Mouse (Mus musculus) kidney, adult 2 months (tissue): ENCODE measurements around the gene Ndufb10. TPM values are rescaled to one million over a fixed set of nuclear protein-coding genes. Genes with fewer than 3 reads are reported as not detected.

Experiments
- DNase-seq: peaks from one replicate; pipeline ENCODE4 v3.0.0; 2021
- H3K27ac ChIP-seq: fragments of 200-500 bp; 2 replicates; pipeline ENCODE4 v1.5.1; 2012; ENCODE audit warnings: low read depth, low read length, control low read depth, inconsistent platforms; ENCODE audit not compliant: insufficient read depth
- H3K27me3 ChIP-seq: fragments of 200-500 bp; replicated peaks from 2 replicates; pipeline ENCODE4 v1.6.1; 2012; ENCODE audit warnings: mild to moderate bottlenecking, moderate library complexity, low read length, inconsistent platforms; ENCODE audit not compliant: control insufficient read depth, insufficient read depth
- H3K36me3 ChIP-seq: fragments of 200-500 bp; 2 replicates; pipeline ENCODE4 v1.6.1; 2012; ENCODE audit warnings: mild to moderate bottlenecking, moderate library complexity, low read length, inconsistent platforms; ENCODE audit not compliant: control insufficient read depth, insufficient read depth
- H3K4me1 ChIP-seq: fragments of 200-500 bp; 2 replicates; pipeline ENCODE4 v1.6.1; 2011; ENCODE audit warnings: low read length; ENCODE audit not compliant: control insufficient read depth, insufficient read depth
- H3K4me3 ChIP-seq: fragments of 200-500 bp; 2 replicates; pipeline ENCODE4 v1.5.1; 2011; ENCODE audit warnings: mild to moderate bottlenecking, low read depth, low read length, control low read depth; ENCODE audit not compliant: insufficient read depth
- CTCF ChIP-seq: fragments of 200-500 bp; conservative IDR thresholded peaks from 2 replicates; pipeline ENCODE4 v1.5.1; 2011; ENCODE audit warnings: low read depth, mild to moderate bottlenecking, control low read depth, low read length, moderate library complexity, mixed read lengths; ENCODE audit not compliant: insufficient read depth, insufficient read length
- POLR2A ChIP-seq: fragments of 200-500 bp; IDR thresholded peaks from one replicate; pipeline ENCODE4 v1.6.1; 2011; ENCODE audit warnings: low read depth, low read length, control low read depth
- WGBS: fragments of 180-500 bp; shearing (Covaris S2); methylation state at CpG from one replicate; pipeline ENCODE4 v1.1.7; 2018; 5-methylcytosine and 5-hydroxymethylcytosine counted together
- polyA plus RNA-seq: library from polyadenylated mRNA; depleted of rRNA; stranded (reverse); fragments of >200 nt; gene quantifications from 2 replicates; pipeline ENCODE4 v1.2.3, GENCODE M21; 2012

Gene Ndufb10
- polyA plus RNA-seq, 1 experiment, result 656 TPM

GRCm38 (mm10) chr17:24705821-24706220 lies 18.5 kb downstream of the Ndufb10 start:
- H3K27me3 ChIP-seq, result no peaks in the 10 kb centered on the region
- no peaks in the 10 kb centered on the region; the same call in 1 of the 2 replicates for H3K4me1 ChIP-seq
- 93% methylated on average over 3 of the region's 3 CpGs for WGBS
- no peak overlapping the region for H3K27ac ChIP-seq
- H3K36me3 ChIP-seq, result no peaks in the 10 kb centered on the region
- TF ChIP-seq POLR2A (no peak), CTCF (no peak)
- no peak overlapping the region for H3K4me3 ChIP-seq
- DNase-seq, result no peak

- WGBS, result 88% methylated on average over 9 of the region's 9 CpGs
- H3K36me3 ChIP-seq, result no peaks in the 10 kb centered on the region
- DNase-seq, result no peak
- TF ChIP-seq CTCF (no peak), POLR2A (no peak)
- H3K27me3 ChIP-seq, result no peaks in the 10 kb centered on the region
- no peak overlapping the region for H3K27ac ChIP-seq
- no peak overlapping the region for H3K4me3 ChIP-seq
- H3K4me1 ChIP-seq, result no peaks in the 10 kb centered on the region
Observed at GRCm38 (mm10) chr17:24701251-24701650, 23.0 kb downstream of the Ndufb10 start.

- H3K36me3 ChIP-seq, result no peaks in the 10 kb centered on the region
- WGBS, result 68% methylated on average over 2 of the region's 2 CpGs
- no peak for DNase-seq
Observed at GRCm38 (mm10) chr17:24699473-24699872, 24.8 kb downstream of the Ndufb10 start.

GRCm38 (mm10) chr17:24698715-24699114 lies 25.6 kb downstream of the Ndufb10 start:
- 76% methylated on average over 9 of the region's 9 CpGs for WGBS
- Histone ChIP-seq H3K27me3 (no peaks in the 10 kb centered on the region), H3K4me1 (no peaks in the 10 kb centered on the region), H3K36me3 (no peaks in the 10 kb centered on the region), H3K4me3 (no peak overlapping the region), H3K27ac (no peak overlapping the region)
- TF ChIP-seq CTCF, result no peak
- no peak for TF ChIP-seq POLR2A
- no peak for DNase-seq

More at GRCm38 (mm10) chr17:24699473-24699872, 24.8 kb downstream of the Ndufb10 start:
- H3K27ac ChIP-seq, result no peak overlapping the region
- no peak overlapping the region for H3K4me3 ChIP-seq
- no peaks in the 10 kb centered on the region for H3K4me1 ChIP-seq
- H3K27me3 ChIP-seq, result no peaks in the 10 kb centered on the region
- TF ChIP-seq POLR2A (no peak), CTCF (no peak)

GRCm38 (mm10) chr17:24697985-24698384 lies 26.3 kb downstream of the Ndufb10 start:
- no peak overlapping the region for H3K27ac ChIP-seq
- no peaks in the 10 kb centered on the region for H3K36me3 ChIP-seq
- H3K4me3 ChIP-seq, result no peak overlapping the region
- WGBS, result 33% methylated on average over 5 of the region's 5 CpGs
- H3K27me3 ChIP-seq, result no peaks in the 10 kb centered on the region
- TF ChIP-seq POLR2A (no peak), CTCF (no peak)
- peak; percentile 27 for DNase-seq
- H3K4me1 ChIP-seq, result no peaks in the 10 kb centered on the region

GRCm38 (mm10) chr17:24696011-24696697 lies 28.1 kb downstream of the Ndufb10 start, which contains the start of the genes Gfer and Noxo1:
Gene Gfer (minus strand): TSS chr17:24696156.
Gene Noxo1 (plus strand): TSS chr17:24696234.
- peak within 1 kb of the TSS; percentile 73 for H3K27ac ChIP-seq
- peak; percentile 93 for DNase-seq
- no peaks in the 10 kb centered on the region for H3K4me1 ChIP-seq
- H3K4me3 ChIP-seq, result peak within 1 kb of the TSS; percentile 59
- TF ChIP-seq POLR2A (no peak), CTCF (peak; percentile 37; the same call in 1 of the 2 replicates)
- WGBS, result under 1% methylated on average over 67 of the region's 76 CpGs
- H3K36me3 ChIP-seq, result no peaks in the 10 kb centered on the region
- H3K27me3 ChIP-seq, result no peaks in the 10 kb centered on the region

- 7% methylated on average over 49 of the region's 51 CpGs for WGBS
- H3K4me3 ChIP-seq, result peak overlapping the region; percentile 59
- TF ChIP-seq CTCF, result no peak
- TF ChIP-seq POLR2A, result no peak
- DNase-seq, result peak; percentile 70
- H3K27me3 ChIP-seq, result no peaks in the 10 kb centered on the region
- no peaks in the 10 kb centered on the region for H3K4me1 ChIP-seq
- H3K27ac ChIP-seq, result peak overlapping the region; percentile 73
- H3K36me3 ChIP-seq, result no peaks in the 10 kb centered on the region
Observed at GRCm38 (mm10) chr17:24695326-24696010, 28.8 kb downstream of the Ndufb10 start.
